Comparison of ENCODE assay signal across 8 mouse cellular contexts in genomic region chr2:35171341-35171861, GRCm38 (mm10). TPM values are rescaled to one million over a fixed set of nuclear protein-coding genes. Genes with fewer than 3 reads are reported as not detected.
A peak's percentile ranks its signal among the peaks of the same experiment; 100 is the strongest.
DNase-seq lines count a peak whose midpoint lies in the region; ATAC-seq and TF ChIP-seq lines count a peak whose summit lies in the region.

No protein-coding gene starts in this region.

- H3K4me3 ChIP-seq in kidney, adult 2 months (ENCODE audit: insufficient read depth, low read depth, low read length): no peak overlapping the region
- no peak overlapping the region for H3K4me3 ChIP-seq in kidney, embryonic 15.5 days (replicated peaks)
- no peak overlapping the region for H3K4me3 ChIP-seq in midbrain, embryonic 11.5 days (ENCODE audit: low read depth, low read length)
- no peak overlapping the region for H3K4me3 ChIP-seq in left cerebral cortex, adult 2 months

- WGBS in kidney, adult 2 months: 48% methylated on average over 10 of the region's 10 CpGs
- WGBS in kidney, embryonic 15.5 days: 90% methylated on average over 10 of the region's 10 CpGs
- 93% methylated on average over 10 of the region's 10 CpGs for WGBS in midbrain, embryonic 11.5 days

- DNase-seq in kidney, adult 2 months: peak; percentile 91
- DNase-seq in gastrocnemius, adult 8-10 months (ENCODE audit: low spot score in 2 of 2): peak; percentile 6 to 30
- peak; percentile 86 for DNase-seq in kidney, adult 9 months
- peak; percentile 60 for DNase-seq in ovary, postnatal 36 days (ENCODE audit: low spot score)
- DNase-seq in midbrain, embryonic 11.5 days (ENCODE audit: low spot score, missing footprints): no peak
- no peak for DNase-seq in layer of hippocampus, postnatal 36 days
- DNase-seq in left cerebral cortex, adult 2 months (ENCODE audit: extremely low spot score in 1 of 2, low spot score in 2 of 2): no peak

- H3K9me3 ChIP-seq in kidney, embryonic 15.5 days (replicated peaks): no peaks in the 10 kb centered on the region
- H3K9me3 ChIP-seq in midbrain, embryonic 11.5 days (ENCODE audit: control insufficient read depth, low read length): no peaks in the 10 kb centered on the region

- peak overlapping the region; percentile 96 for H3K27ac ChIP-seq in kidney, adult 2 months (ENCODE audit: insufficient read depth, low read depth, low read length)
- H3K27ac ChIP-seq in kidney, embryonic 15.5 days: no peak overlapping the region
- no peak overlapping the region for H3K27ac ChIP-seq in midbrain, embryonic 11.5 days (ENCODE audit: low read depth, low read length)
- no peak overlapping the region for H3K27ac ChIP-seq in left cerebral cortex, adult 2 months

- no peak for ATAC-seq in kidney, embryonic 15.5 days (replicated peaks; ENCODE audit: low FRiP score)
- ATAC-seq in midbrain, embryonic 11.5 days (ENCODE audit: low FRiP score): no peak

- peaks cover 2% of the 10 kb centered on the region; the same call in 1 of the 2 replicates for H3K36me3 ChIP-seq in kidney, adult 2 months (ENCODE audit: control insufficient read depth, insufficient read depth, low read length)
- peaks cover 95% of the 10 kb centered on the region for H3K36me3 ChIP-seq in kidney, embryonic 15.5 days
- peaks cover 40% of the 10 kb centered on the region; the same call in 1 of the 2 replicates for H3K36me3 ChIP-seq in midbrain, embryonic 11.5 days (ENCODE audit: control insufficient read depth, insufficient read depth, low read length)

- H3K4me1 ChIP-seq in kidney, adult 2 months (ENCODE audit: control insufficient read depth, insufficient read depth, low read length): peaks cover 15% of the 10 kb centered on the region
- H3K4me1 ChIP-seq in kidney, embryonic 15.5 days: peaks cover 6% of the 10 kb centered on the region; the same call in 1 of the 2 replicates
- no peaks in the 10 kb centered on the region for H3K4me1 ChIP-seq in midbrain, embryonic 11.5 days (ENCODE audit: control insufficient read depth, insufficient read depth, low read length)

- no peak for TF ChIP-seq CTCF in kidney, adult 2 months (conservative IDR thresholded peaks at IDR 0.05; ENCODE audit: insufficient read depth, insufficient read length, low read depth, low read length)
- TF ChIP-seq CTCF in left cerebral cortex, adult 2 months (IDR thresholded peaks at IDR 0.05): no peak

- no peaks in the 10 kb centered on the region for H3K27me3 ChIP-seq in kidney, adult 2 months (replicated peaks; ENCODE audit: control insufficient read depth, insufficient read depth, low read length)
- no peaks in the 10 kb centered on the region for H3K27me3 ChIP-seq in kidney, embryonic 15.5 days
- H3K27me3 ChIP-seq in midbrain, embryonic 11.5 days (ENCODE audit: control insufficient read depth, insufficient read depth, low read length): no peaks in the 10 kb centered on the region

- no peak overlapping the region for H3K4me2 ChIP-seq in kidney, embryonic 15.5 days
- no peak overlapping the region for H3K4me2 ChIP-seq in midbrain, embryonic 11.5 days

- intact Hi-C loops in left cerebral cortex, adult 2 months (cut with DNase I): no loop called here

- TF ChIP-seq POLR2A in kidney, adult 2 months (IDR thresholded peaks at IDR 0.05; ENCODE audit: low read depth, low read length): no peak

- no peak overlapping the region for H3K9ac ChIP-seq in kidney, embryonic 15.5 days
- no peak overlapping the region for H3K9ac ChIP-seq in midbrain, embryonic 11.5 days (ENCODE audit: low read length)

RNA-seq across cellular contexts. Expression of gene Rab14, which starts 29.5 kb away (rescaled TPM):
- polyA plus RNA-seq in kidney, adult 2 months (2012; rRNA removed): 149 and 170 TPM in 2 replicates
- polyA plus RNA-seq in kidney, embryonic 15.5 days (2015; fragmentation: Nextera tagmentation; extraction: Ambion mirVana): 342 and 349 TPM in 2 replicates
- total RNA-seq in gastrocnemius, adult 8-10 months (2022): 10 to 100 TPM; 70.2 to 83.8 (median 76.1) TPM
- polyA plus RNA-seq in midbrain, embryonic 11.5 days (2014; fragmentation: Nextera tagmentation; extraction: Ambion mirVana): 283 and 293 TPM in 2 replicates
- total RNA-seq in layer of hippocampus, postnatal 36 days (2021): 100 to 1,000 TPM; 234 to 236 TPM
- total RNA-seq in left cerebral cortex, adult 2 months (2021): 100 to 1,000 TPM; 219 to 229 TPM

Comparison
In these comparisons a context has a peak if more than half of its experiments do, and no peak if none do; other contexts are left out.
1. DNase-seq: peak in kidney, adult 2 months (single experiment), gastrocnemius, adult 8-10 months (2 of 2), kidney, adult 9 months (single experiment) and ovary, postnatal 36 days (single experiment); none in midbrain, embryonic 11.5 days (single experiment), layer of hippocampus, postnatal 36 days (0 of 2) and left cerebral cortex, adult 2 months (0 of 2).